Mouse (Mus musculus): ENCODE data around the gene Prelp.
"Not testable (repeated sequence)": the region's sequence is repeated elsewhere in the genome, so short reads cannot be mapped to it uniquely, and the experiment has no call there.

DNA sequence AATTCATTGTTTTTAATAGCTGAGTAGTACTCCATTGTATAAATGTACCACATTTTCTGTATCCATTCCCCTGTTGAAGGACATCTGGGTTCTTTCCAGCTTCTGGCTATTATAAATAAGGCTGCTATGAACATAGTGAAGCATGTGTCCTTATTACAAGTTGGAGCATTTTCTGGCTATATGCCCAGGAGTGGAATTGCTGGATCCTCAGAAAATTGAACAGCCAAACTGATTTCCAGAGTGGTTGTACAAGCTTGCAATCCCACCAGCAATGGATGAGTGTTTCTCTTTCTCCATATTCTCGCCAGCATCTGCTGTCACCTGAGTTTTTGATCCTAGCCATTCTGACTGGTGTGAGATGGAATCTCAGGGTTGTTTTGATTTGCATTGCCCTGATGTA lies 42.4 kb upstream of the Prelp start:
- TF ChIP-seq CTCF (IDR thresholded peaks at IDR 0.05; ENCODE audit: borderline replicate concordance, extremely low read depth, insufficient read depth, insufficient read length); POLR2A (IDR thresholded peaks at IDR 0.05; ENCODE audit: borderline replicate concordance, extremely low read depth, insufficient read depth, insufficient read length, poor library complexity, severe bottlenecking): not testable (repeated sequence)

All from brain, embryonic 14.5 days (tissue).